Mouse (Mus musculus) mouse trophoblast stem cell (cell line): Measurements from ENCODE around the gene Ackr3.

Experiments used
- in situ Hi-C, 2 experiments: fragments of 300-500 bp; cut with MseI, MboI; formaldehyde crosslinking; loops; 2 replicates in 1 of 2; 3 replicates in 1 of 2; pipeline ENCODE4 v1.15.1; 2025

The Ackr3 gene

DNA sequence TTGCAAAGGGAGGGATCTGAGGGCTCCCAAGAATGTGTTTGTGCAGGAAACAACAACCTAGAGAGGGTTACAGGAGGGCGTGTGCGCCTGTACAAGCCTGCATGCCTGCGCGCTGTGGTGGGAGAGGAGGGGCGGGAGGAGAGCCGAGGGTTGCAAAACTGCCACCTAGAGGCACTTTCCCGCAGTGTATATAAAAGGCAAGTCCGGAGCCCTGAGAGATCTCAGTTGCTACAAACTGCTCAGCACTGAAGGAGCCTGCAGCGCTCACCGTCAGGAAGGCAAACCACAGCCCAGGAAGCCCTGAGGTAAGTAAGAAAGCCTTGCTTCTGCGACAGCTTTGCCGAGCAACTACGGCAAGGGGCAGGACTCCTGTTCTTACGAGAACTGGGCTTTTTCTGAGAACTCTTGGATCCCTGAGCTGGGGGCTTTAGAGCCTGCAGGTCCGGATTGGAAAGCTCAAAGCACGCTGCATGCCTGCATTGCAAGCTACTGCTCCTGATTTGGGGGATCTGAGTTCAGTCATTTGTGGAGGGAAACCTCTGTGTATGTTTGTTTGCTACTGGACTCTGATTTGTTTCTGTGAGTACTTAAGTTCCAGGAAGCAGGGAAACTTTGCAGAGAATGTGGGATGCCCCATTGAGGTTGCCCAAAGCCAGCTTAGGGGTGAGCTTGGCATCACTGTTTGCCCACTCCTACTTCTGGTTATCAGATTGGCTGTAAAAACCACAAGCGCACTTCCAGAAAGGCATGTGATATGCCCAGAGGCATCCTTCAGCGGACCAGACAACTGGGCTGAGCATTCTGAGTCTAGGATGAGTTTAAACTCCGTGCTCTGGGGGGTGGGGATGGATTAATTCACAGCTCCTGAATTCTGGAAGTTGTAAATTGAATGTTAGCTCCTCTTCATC, at the start of gene Ackr3:
Gene Ackr3, plus strand, starts transcription at position 198 of the 908 bp plus-strand sequence.
- in situ Hi-C loops = loop anchor here (10.0 kb wide), 1 partner anchor 391 kb away; no protein-coding TSS in a partner anchor

DNA sequence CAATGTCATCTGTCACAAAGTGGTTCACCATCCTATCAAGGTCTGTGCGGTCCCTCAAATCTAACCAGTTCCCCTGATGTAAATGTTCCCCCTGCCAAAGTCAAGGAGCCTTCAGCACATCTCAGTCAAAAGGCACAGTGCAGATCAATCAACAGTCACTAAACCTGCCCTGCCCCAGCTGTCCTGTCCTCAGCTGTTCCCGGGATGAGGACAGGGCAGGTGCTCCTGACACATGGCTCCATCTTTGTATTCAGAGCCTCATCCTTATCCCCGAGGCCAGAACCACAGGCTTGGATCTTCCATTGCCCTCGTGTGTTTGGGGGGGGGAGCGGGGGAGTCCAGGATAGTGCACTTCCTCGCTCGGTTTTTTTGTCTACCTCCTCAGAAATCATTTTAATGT, 47.2 kb upstream of the Ackr3 start:
- in situ Hi-C loops = no loop called here

DNA sequence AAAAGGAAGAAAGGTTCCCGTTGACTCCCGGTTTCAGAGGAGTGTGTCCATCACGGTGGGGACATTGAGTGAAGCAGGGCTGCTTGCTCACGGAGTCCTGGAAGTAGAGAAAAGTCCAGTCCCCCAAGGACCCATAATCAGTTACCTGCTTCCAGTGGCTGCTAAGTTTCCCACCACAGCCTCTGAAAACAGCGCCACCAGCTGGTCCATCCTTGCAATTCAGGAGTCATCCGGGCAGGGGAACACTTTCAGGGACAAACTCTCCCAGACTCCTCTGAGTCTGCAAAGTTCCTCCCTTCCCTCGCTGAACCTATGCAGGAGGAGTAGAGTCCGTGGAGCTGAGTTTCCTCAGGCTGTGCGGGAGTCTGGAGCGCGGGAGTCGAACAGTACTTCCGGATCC, 43.9 kb upstream of the Ackr3 start:
- in situ Hi-C loops = no loop called here

DNA sequence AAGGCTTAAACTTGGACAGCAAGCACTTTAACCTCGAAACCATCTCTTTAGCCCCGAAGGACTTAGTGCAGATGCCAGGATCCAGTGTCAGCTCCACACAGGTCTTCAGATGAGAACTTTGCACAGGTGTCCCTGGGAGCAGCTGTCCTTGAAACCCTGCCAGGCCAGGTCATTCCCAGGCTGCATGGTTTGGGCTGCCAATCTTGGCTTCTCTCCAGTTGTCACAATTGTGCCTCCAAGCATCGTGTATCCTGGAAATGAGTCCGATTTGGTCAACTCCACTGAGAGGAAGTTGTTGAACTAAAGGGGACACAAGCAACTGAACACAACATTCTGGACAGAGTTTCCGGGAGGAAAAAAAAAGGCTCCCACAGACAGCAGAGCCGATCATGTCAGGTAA, 42.2 kb upstream of the Ackr3 start:
- in situ Hi-C loops = no loop called here

DNA sequence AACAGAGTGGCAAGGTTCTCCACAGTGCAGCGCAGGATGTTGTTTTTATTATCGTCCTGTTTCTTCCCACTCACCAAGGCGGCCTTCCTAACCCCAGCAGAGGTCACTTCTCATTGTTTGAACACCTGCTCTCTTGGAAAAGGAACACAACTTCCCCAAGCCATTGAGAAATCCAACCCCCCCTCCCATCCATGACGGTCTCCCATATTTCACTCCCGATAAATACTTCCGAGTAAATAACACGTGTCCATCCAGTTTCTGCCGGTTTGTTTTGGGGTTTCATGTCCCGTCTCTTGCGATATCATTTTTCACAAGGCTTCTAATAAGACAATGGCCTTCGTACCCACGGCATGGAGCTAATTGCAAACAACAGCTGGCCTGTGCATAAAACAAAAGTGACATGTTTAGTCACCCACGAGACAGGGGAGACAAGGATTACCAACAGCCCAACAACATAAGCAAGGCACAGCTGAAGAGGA, 41.4 kb upstream of the Ackr3 start:
- in situ Hi-C loops = no loop called here

DNA sequence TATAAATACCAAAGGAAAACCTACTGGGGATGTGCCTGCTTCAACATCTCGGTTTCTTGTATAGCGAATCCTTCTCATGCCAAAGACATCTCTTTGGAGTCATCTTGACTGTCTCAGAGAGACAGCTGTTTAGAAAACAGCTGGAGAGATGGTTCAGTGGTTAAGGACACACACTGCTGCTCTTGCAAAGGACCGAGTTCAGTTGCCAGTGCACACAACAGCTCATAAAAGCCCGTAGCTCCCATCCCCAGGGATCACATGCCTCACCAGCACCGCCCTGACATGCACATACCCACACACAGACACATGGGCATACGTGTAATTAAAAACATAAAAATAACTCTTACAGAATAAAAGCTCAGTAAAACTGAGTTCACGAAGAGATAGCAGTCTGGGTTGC, 40.6 kb upstream of the Ackr3 start:
- in situ Hi-C loops = no loop called here

DNA sequence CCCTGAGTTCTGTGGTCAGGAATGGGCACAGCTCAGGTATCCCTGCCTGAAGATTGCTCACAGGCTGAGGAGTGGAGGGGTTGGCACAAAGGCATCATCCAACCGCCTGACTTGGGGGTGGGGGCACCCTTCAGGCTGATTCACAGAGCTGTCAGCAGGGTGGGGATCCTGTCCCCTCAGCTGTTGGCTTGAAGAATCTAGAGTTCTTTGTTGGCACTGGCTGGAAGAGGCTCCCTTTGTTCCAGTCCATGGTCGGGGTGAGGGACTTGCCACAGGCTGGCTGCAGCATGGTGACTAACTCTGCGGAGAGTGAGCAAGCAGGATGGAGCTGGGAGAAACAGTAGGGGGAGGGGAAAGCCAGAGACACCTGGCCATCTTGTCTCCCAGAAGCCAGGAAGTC, 39.5 kb upstream of the Ackr3 start:
- in situ Hi-C loops = no loop called here

DNA sequence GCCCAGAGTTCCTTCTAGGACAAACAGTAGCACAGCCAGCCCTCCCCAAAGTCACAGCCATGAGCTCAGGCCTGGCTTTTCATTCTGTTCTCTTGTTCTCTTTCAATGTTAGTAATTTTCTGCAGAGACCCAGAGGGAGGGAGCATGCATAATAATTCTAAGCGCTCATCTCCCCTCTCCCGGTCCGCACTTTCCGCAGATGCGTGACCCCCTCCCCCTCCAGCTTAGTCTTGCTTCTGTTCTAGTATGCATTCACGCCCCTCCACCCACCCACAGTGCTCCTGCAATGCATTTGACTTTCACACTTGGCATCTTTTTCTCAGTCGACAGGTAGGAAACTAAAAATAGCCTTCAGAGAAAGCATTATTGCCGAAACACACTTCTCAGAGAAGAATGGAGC, 29.4 kb upstream of the Ackr3 start:
- in situ Hi-C loops = no loop called here

DNA sequence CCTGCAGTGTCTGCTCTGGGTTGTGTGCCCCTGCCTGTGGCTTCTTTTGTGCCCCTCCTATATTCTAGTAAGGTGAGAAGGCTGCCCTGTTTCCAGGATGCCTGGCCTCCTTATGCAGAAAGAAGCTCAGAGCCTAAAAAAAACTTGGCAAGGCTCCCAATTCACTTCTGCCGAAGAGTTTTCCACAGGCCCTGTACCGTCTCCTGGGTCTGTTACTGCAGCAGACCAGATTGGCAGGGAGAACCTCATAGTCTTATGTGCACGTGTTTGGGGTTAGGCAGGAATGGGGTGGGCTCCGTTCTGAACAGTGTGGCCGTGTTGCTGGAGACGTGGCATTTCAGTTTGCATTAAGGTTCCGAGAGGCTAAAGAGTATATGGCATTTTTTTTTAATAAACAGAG, 27.6 kb upstream of the Ackr3 start:
- in situ Hi-C loops = no loop called here

DNA sequence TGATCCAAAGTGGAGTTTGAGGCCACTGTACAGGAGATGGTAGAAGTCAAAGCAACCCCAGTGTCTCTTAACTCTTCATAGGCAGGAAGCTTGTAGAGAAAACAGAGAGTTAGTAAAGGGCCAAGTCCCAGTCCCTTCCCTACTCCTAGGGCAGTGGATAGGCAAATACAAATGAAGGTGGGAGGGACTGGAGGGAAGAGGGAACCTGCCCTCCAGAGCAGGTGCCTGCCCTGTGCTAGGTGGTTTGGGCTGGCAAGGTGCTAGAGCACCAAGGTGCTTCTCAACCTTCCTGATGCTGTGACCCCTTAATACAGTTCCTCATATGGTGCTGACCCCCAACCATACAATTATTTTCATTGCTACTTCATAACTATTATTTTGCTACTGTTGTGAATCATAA, 26.2 kb upstream of the Ackr3 start:
- in situ Hi-C loops = no loop called here

DNA sequence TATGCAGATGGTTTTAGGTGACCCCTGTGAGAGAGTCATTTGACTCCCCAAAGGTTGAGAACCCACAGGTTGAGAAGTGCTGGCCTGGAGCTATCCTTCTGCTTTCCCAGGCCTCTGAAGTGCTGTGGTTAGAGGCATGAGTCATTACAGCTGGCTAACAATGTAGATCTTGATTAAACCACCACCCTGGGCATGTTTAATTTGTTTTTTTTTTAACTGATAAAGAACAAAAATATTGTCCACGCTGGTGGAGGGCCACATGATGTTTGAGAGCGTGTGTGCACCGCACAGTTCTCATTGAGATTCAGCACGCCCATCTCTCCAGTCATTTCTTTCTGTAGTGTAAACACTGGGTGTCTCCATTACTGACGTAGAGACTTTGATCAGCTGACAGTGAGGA, 25.8 kb upstream of the Ackr3 start:
- in situ Hi-C loops = no loop called here

DNA sequence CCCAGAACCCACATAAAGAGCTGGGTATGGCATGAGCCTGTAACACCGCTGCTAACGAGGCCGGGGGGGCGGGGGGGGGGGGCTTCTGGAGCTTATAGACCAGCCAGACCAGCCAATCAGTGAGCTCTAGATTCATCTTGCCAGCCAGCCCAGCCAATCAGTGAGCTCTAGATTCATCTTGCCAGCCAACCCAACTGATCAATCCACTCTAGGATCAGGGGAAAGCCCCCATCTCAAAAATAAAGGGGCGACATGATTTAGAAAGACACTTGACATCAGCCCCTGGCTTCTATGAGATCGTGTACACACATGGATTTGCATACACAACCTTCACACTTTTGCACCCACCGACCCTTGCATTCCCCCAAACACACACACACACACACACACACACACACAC, 23.3 kb upstream of the Ackr3 start:
- in situ Hi-C loops = no loop called here

DNA sequence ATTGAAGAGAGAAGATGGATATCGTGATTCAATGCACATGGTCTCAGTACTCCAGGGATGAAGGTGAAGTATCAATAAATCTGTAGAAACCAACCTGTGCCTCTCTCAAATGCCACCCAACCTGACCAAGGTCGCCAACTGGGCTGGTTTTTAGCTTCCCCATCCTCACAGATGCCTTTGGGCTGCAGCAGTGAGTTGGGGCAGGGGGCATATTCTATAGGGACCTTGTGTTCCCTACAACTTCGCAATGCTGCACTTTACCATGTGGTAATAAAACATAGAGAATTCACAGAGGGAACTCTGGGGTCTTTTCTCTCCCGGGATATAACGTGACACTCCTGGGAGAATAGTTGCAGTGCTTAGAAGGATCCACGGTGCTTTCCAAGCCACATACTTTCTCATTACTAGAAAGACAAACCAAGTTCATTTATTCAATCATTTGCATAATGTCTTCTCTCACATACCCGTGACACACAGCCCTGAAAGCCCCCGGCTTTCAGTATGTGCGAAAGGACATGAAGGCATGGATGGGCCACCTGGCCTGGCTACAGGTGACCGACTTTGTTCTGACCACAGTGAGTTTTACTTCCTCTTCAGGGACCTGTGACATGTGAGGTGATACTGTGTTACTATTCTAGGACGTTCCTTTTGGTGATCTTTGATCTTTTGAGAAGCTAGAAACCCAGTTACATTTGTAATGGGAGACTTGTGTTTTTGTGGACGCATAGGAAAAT, 22.6 kb upstream of the Ackr3 start:
- in situ Hi-C loops = no loop called here

DNA sequence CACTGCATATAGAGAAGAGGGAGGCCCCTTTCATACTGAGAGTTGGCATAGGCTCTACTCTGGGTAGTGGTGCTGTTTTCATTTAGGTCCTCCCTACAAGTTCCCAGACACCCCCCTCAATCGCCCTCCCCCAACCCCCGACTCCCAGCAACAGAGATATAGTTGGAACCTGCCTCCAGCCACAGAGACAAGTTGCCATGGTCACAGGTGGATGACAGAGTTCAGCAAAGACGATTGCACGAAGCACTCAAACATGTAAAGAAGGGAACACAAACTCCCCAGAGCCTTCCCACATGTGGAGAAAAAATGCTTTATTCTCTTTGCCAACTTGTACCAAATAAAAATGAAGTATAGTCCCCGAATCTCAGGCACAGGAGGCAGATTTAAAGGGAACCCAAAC, 21.3 kb upstream of the Ackr3 start:
- in situ Hi-C loops = no loop called here

DNA sequence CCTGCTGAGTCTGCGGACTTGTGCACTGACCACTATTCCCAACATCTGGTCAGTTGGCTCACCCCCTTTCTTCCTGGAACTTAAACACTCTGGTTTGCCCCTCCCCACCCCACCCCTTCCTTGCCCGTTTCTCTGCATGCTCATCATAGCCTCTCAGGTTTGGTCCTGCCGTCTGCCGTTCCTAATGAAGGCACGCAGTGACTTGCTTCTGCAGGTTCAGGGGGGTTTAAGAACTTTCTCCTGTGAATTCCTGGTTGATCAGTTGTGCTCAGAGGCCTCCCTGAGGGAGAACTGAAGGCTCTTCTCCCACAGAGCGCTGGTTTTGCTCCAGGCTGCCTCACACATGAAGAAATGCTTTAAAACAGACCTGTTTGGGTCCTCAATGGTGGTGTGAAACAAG, 20.2 kb upstream of the Ackr3 start:
- in situ Hi-C loops = no loop called here

DNA sequence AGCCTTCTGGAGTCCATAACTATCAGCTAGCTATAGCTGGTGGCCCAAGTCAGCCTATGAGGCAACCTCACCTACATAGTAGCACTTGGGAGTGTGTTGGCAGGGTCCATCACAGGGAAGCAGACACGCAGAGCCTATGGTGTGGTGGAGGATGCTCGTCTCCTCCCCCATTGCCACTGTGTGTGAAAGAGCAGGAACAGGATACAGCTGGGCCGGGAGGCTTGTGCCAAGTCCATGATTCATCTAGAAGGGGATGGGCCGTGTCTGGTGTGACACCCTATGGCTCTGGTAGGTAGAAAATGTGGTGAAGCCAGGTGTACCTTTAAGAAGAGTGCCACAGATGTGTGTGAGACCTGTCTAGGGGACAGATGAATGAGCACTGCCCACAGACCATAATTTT, 17.6 kb upstream of the Ackr3 start:
- in situ Hi-C loops = no loop called here

DNA sequence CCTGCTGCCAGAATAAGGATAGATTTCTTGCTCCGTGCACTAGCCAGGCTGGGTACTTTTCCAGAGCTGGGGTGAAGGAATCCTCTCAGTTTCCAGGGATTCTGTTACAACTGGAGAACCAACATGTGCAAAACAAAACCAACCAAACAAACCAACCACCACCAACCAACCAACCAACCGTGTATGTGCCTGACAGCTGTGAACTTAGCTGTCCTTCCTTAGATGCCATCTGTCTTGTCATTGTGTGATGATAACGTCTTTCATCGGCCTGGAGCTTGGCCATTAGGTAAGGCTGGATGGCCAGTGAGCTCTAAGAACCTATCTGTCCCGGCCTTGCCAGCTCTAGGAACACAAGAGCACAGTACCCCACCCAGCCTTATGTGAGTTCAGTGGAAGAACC, 16.9 kb upstream of the Ackr3 start:
- in situ Hi-C loops = no loop called here

DNA sequence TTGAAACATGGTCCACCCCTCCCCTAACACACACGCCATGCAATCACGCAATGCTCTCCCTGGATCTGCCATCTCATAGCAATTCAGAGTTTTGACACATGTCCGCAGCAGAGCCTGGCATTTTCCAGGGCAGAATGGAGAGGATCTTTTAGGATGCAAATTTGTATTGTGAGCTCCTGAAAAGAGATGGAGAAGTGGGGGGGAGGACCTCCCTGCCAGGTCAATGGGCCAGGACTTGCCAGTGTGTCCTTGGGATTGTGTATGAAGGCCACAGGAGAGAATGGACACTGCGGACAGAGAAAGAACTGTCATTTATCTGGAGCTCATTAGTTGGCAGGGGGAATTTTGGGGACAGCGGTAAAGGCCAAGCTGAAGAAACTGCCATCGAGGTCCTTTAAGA, 14.7 kb upstream of the Ackr3 start:
- in situ Hi-C loops = no loop called here

DNA sequence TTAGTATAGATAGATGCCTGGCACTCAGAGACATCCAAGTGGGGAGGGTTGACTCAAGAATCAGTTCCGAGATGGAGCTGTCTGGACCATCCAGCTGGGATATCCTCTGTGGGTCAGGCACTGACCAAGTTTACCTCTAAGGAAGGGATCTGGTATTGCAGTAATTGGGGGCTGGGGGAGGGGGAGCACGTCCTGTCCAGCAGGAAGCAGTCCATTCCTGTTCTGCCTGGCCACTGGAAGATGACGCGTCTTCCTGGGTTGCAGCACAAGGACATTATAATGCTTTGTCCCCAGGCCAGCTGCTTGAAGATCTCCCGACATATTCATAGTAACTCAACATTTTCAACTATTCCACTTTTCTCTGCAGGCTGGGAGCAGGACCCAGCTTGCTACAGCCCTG, 2.5 kb upstream of the Ackr3 start:
- in situ Hi-C loops = loop anchor here (10.0 kb wide), 1 partner anchor 394 kb away; no protein-coding TSS in a partner anchor

DNA sequence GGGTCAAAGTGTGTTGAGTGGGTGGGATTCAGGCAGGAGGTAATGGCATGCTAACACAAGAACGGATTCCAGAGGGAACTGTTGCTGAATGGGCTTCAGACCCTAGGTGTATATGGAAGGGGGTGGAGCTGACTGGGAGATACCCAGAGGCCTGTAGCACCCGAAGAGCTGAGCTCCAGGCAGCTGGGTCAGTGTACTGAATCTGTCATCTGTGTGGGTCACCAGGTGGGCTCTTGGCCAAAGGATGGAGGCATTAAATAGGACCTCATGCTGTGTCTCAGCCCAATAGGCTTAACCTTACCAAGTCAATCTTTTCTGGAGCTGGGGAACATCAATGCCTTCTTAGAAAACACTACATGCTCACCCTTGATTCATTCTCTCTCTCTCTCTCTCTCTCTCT, 2.1 kb upstream of the Ackr3 start:
- in situ Hi-C loops = loop anchor here (10.0 kb wide), 1 partner anchor 393 kb away; no protein-coding TSS in a partner anchor

DNA sequence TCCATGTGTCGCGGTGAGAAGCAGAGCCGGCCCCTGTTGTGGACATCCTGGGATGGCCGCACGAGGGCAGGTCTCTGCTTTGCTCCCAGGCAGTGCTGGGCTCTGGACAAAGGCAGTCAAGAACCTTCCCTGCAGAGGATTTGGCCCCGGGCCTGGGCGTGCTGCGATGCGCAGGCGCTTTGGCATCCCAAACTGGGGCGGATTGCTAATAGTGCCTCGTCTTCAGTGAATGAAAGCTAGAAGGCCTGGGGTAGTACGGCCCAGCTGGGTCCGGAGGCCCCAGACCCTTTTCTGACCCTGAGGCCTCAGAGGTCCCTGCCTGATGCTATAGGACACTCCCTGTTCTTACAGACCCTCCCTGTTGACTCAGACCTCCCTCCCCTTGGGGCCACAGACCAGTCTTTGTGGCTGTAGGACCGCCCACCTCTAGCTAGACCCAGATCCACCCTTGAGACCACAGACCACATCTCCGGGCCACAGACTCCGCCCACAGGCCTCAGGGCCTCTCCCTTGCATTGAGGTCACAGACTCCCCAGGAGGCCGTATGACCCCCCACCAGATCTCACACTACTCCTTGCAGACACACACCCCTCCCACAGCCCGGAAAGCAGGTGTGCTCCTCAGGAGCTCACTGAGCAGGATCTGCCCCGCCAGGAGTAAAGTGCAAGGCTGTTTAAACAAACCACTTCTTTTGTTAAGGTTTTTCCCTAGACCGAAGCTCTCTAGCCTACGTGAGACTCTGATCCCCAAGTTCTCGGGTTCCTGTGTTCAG, 1.4 kb upstream of the Ackr3 start:
- in situ Hi-C loops = loop anchor here (10.0 kb wide), 1 partner anchor 392 kb away; no protein-coding TSS in a partner anchor

DNA sequence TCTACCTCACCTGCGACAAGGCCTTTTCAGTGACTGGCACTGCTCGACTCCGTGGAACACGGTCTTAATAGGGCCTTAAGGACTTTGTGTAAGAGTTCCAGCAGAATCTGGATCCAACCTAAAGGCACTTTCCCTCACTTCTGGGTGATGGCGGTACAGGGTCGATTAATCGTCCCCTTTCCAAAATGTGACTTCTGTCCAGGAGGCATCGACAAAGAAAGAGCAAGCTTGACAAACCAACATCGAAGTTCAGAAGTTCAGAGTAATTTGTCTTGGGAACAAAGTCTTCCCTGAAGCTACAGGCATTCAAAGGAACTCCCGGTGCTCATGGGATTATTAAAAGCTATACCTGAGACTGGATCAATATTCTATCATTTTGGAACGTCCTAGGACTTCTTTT, 439 bp upstream of the Ackr3 start:
- in situ Hi-C loops = loop anchor here (10.0 kb wide), 1 partner anchor 391 kb away; no protein-coding TSS in a partner anchor
